Mouse (Mus musculus) kidney, embryonic 14.5 days (tissue): ENCODE measurements around the gene Akap2. TPM values are rescaled to one million over a fixed set of nuclear protein-coding genes. Genes with fewer than 3 reads are reported as not detected.

Source experiments
- ATAC-seq: fragments of 200-750 bp; cut with Nextera tagmentation; 2 replicates; pipeline ENCODE4 v1.8.0; 2017; ENCODE audit warnings: moderate number of reproducible peaks, mild to moderate bottlenecking, moderate TSS enrichment, moderate library complexity; ENCODE audit not compliant: low FRiP score, low TSS enrichment
- H3K27ac ChIP-seq: fragments of 300-500 bp; sonication (generic); 2 replicates; pipeline ENCODE4 v1.5.1; 2014; ENCODE audit warnings: low read depth, mild to moderate bottlenecking, low read length, moderate library complexity, mixed read lengths
- H3K27me3 ChIP-seq: fragments of 300-500 bp; sonication (generic); 2 replicates; pipeline ENCODE4 v1.6.1; 2014; ENCODE audit warnings: mild to moderate bottlenecking, low read length; ENCODE audit not compliant: control insufficient read depth, insufficient read depth
- H3K36me3 ChIP-seq: fragments of 300-500 bp; sonication (generic); 2 replicates; pipeline ENCODE4 v1.6.1; 2014; ENCODE audit warnings: low read length, mixed read lengths; ENCODE audit not compliant: control insufficient read depth, insufficient read depth
- H3K4me1 ChIP-seq: fragments of 300-500 bp; sonication (generic); 2 replicates; pipeline ENCODE4 v1.6.1; 2014; ENCODE audit warnings: low read length, mixed read lengths; ENCODE audit not compliant: control insufficient read depth, insufficient read depth
- H3K4me2 ChIP-seq: fragments of 300-500 bp; sonication (generic); replicated peaks from 2 replicates; pipeline ENCODE4 v1.6.1; 2014; ENCODE audit warnings: low read depth, mild to moderate bottlenecking, low read length
- H3K4me3 ChIP-seq: fragments of 300-500 bp; sonication (generic); 2 replicates; pipeline ENCODE4 v1.5.1; 2014; ENCODE audit warnings: mild to moderate bottlenecking, low read length
- H3K9ac ChIP-seq: fragments of 300-500 bp; sonication (generic); 2 replicates; pipeline ENCODE4 v1.6.1; 2014; ENCODE audit warnings: low read depth, mild to moderate bottlenecking, low read length, moderate library complexity
- H3K9me3 ChIP-seq: fragments of 300-500 bp; sonication (generic); 2 replicates; pipeline ENCODE4 v1.6.1; 2016; ENCODE audit warnings: low read length; ENCODE audit not compliant: control insufficient read depth
- WGBS: fragments of 180-500 bp; shearing (Covaris S2); extraction: QIAGEN DNeasy Blood & Tissue Kit; methylation state at CpG from one replicate; pipeline ENCODE4 v1.1.7; 2014; 5-methylcytosine and 5-hydroxymethylcytosine counted together
- polyA plus RNA-seq: library from polyadenylated mRNA; unstranded; fragments of >200 nt; fragmentation: Nextera tagmentation; extraction: Ambion mirVana; gene quantifications from 2 replicates; pipeline ENCODE4 v1.2.1, GENCODE M21; 2014

Akap2 gene
- polyA plus RNA-seq, 1 experiment from 2014 or later, result 24.0 TPM

DNA sequence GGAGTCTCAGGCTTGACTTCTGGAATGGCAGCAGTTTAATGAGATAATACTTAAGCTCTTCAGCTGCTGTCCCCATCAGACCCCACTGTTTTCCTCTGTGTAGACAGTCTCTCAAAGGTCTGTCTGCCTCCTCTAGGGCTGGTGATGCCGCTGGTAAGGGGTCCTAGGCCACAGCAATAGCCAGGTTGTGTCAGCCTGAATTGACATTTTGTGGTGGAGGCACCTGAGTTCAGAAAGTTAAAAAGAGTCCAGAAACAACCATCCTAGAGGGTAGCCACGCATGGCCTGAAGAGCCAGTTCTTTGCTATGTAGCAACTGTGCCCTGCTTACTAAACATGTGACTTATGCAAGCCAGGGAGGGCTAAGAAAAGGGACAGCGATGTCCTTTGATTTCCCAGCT is 130.2 kb downstream of the Akap2 start:
- peak overlapping the region; percentile 18; the same call in 1 of the 2 replicates for H3K4me3 ChIP-seq
- 0 out of 2 replicates have a peak, but pooled peaks cover 3% of the 10 kb centered on the region for H3K36me3 ChIP-seq
- no peaks in the 10 kb centered on the region for H3K27me3 ChIP-seq
- 84% methylated on average over 3 of the region's 3 CpGs for WGBS
- ATAC-seq, result no peak
- H3K27ac ChIP-seq, result peak overlapping the region; percentile 90
- peaks cover 37% of the 10 kb centered on the region for H3K4me1 ChIP-seq
- peak overlapping the region; percentile 43 for H3K4me2 ChIP-seq
- no peaks in the 10 kb centered on the region for H3K9me3 ChIP-seq
- H3K9ac ChIP-seq, result peak overlapping the region; percentile 68; the same call in 1 of the 2 replicates

DNA sequence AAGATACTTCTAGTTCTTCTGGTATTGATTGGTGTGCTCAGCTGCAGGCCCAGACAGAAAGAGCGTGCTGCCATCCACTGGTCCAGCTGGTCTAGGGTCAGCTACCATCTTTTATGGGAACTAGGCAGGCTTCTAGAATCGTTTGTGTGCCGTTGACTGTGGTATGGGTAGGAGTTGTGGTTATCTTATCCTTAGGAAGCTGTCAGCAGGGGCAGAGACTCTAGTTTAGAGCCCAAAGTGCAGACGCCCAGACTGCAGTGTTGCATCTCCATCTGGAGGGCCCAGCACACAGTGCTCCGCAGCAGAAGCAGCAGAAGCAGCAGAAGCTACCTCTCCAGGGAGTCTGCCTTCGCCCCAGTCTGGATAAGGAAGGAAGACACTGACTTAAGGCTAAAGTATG is 132.0 kb downstream of the Akap2 start:
- no peak overlapping the region for H3K27ac ChIP-seq
- no peak for ATAC-seq
- no peaks in the 10 kb centered on the region for H3K9me3 ChIP-seq
- no peak overlapping the region for H3K9ac ChIP-seq
- peaks cover 38% of the 10 kb centered on the region for H3K4me1 ChIP-seq
- H3K27me3 ChIP-seq, result no peaks in the 10 kb centered on the region
- H3K36me3 ChIP-seq, result peaks cover 6% of the 10 kb centered on the region; the same call in 1 of the 2 replicates
- WGBS, result 75% methylated on average over 6 of the region's 6 CpGs
- no peak overlapping the region for H3K4me2 ChIP-seq
- H3K4me3 ChIP-seq, result no peak overlapping the region

DNA sequence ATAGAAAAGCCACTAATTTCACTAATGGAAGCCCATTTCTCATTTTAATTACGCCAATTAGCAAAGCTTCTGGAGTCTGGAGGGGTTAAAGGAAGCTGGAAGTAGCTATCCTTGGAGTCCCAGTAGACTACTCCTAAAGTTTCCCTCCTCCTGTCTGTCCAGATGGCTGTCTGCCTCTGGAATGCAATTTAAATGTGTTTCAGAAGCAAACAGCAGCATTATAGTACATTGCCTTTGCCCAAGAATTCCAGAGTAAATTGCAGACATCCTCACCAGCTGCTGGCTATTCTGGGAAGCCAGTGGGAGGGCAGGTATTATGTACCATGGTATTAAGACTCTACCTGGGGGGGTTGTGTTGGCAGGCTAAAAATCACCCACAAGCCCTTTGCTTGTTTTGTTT is 134.3 kb downstream of the Akap2 start:
- no peak overlapping the region for H3K27ac ChIP-seq
- no peak for ATAC-seq
- 93% methylated on average over 1 of the region's 1 CpGs for WGBS

DNA sequence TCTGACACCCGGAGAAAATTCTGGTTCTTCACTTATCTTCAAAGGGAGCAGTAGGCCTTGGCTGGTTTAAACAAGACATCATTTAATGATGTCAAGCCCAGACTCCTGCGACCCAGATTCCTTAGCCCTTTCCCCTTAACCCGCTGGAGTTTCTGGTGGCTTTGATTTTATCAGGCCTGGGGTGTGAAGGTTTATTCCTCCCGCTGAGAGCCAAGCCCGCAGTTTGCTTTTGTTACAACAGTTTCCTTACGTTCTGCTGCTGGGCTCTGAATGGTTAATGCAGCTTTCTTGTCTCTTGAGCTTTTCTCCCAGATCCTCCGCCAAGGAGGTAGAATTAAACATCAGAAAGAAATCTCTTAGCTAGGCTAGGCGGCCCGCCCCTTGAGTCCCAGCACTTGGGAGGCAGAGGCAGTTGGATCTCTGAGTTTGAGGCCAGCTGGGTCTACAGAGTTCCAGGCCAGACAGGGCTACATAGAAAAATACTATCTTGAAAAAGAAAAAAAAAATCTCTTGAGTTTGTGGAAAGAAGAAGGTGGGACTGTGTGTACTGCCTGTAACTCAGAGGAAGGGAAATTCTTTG is 135.1 kb downstream of the Akap2 start:
- Histone ChIP-seq H3K27me3 (no peaks in the 10 kb centered on the region), H3K9me3 (0 out of 2 replicates have a peak, but pooled peaks cover 2% of the 10 kb centered on the region), H3K4me1 (peaks cover 17% of the 10 kb centered on the region), H3K36me3 (peaks cover 37% of the 10 kb centered on the region), H3K27ac (no peak overlapping the region), H3K4me2 (no peak overlapping the region), H3K4me3 (no peak overlapping the region), H3K9ac (no peak overlapping the region)
- no peak for ATAC-seq
- WGBS, result 32% methylated on average over 9 of the region's 9 CpGs

More for the DNA sequence above, 134.3 kb downstream of the Akap2 start:
- Histone ChIP-seq H3K4me2 (no peak overlapping the region), H3K27me3 (no peaks in the 10 kb centered on the region), H3K4me3 (no peak overlapping the region), H3K9ac (no peak overlapping the region), H3K36me3 (peaks cover 28% of the 10 kb centered on the region), H3K9me3 (no peaks in the 10 kb centered on the region), H3K4me1 (peaks cover 25% of the 10 kb centered on the region)

DNA sequence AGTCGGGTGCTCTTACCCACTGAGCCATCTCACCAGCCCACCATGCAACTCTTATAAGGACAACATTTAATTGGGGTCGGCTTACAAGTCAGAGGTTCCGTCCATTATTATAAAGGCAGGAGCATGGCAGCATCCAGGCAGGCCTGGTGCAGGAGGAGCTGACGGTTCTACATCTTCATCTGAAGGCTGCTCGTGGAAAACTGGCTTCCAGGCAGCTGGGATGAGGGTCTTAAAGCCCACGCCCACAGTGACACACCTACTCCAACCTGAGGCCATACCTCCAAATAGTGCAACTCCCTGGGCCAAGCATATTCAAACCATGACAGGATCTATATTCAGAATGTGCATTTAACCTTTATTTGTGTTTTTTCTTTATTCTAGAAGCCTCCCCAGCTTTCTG is 136.7 kb downstream of the Akap2 start:
- WGBS, result 85% methylated on average over 6 of the region's 6 CpGs
- H3K27me3 ChIP-seq, result no peaks in the 10 kb centered on the region
- no peak for ATAC-seq
- no peak overlapping the region for H3K4me3 ChIP-seq
- H3K36me3 ChIP-seq, result peaks cover 40% of the 10 kb centered on the region
- H3K4me1 ChIP-seq, result peaks cover 12% of the 10 kb centered on the region
- H3K4me2 ChIP-seq, result no peak overlapping the region
- H3K9me3 ChIP-seq, result 0 out of 2 replicates have a peak, but pooled peaks cover 2% of the 10 kb centered on the region
- no peak overlapping the region for H3K9ac ChIP-seq
- no peak overlapping the region for H3K27ac ChIP-seq

DNA sequence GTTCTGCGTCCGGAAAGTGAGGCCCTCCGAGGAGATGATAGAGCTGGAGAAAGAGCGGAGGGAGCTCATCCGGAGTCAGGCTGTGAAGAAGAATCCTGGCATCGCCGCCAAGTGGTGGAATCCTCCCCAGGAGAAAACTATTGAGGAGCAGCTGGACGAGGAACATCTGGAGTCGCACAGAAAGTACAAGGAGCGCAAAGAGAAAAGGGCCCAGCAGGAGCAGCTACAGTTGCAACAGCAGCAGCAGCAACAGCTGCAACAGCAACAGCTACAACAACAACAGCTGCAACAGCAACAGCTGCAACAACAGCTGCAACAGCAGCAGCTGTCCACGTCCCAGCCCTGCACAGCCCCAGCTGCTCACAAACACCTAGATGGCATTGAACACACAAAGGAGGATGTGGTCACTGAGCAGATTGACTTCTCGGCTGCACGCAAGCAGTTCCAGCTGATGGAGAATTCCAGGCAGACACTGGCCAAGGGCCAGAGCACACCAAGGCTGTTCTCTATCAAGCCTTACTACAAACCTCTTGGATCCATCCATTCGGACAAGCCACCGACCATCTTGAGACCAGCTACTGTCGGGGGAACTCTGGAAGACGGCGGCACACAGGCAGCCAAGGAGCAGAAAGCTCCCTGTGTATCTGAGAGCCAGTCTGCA is 138.0 kb downstream of the Akap2 start:
- no peak for ATAC-seq
- WGBS, result 84% methylated on average over 18 of the region's 18 CpGs
- H3K36me3 ChIP-seq, result peaks cover 37% of the 10 kb centered on the region

DNA sequence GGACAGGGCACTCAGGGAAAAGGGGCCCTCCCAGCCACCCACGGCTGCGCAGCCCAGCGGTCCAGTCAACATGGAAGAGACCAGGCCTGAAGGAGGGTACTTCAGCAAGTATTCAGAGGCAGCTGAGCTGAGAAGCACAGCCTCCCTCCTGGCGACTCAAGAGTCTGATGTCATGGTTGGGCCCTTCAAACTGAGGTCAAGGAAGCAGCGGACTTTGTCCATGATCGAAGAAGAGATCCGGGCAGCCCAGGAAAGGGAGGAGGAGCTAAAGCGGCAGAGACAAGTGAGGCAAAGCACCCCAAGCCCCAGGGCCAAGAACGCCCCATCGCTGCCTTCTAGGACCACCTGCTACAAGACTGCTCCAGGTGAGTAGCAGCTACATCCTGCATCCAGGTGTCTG is 139.2 kb downstream of the Akap2 start:
- Histone ChIP-seq H3K36me3 (peaks cover 37% of the 10 kb centered on the region), H3K27me3 (no peaks in the 10 kb centered on the region), H3K9me3 (0 out of 2 replicates have a peak, but pooled peaks cover 2% of the 10 kb centered on the region), H3K9ac (no peak overlapping the region), H3K27ac (no peak overlapping the region), H3K4me2 (no peak overlapping the region), H3K4me3 (no peak overlapping the region), H3K4me1 (peaks cover 7% of the 10 kb centered on the region)
- ATAC-seq, result no peak
- 94% methylated on average over 10 of the region's 10 CpGs for WGBS

More for the DNA sequence above, 138.0 kb downstream of the Akap2 start:
- H3K4me2 ChIP-seq, result no peak overlapping the region
- peaks cover 12% of the 10 kb centered on the region for H3K4me1 ChIP-seq
- H3K4me3 ChIP-seq, result no peak overlapping the region
- no peak overlapping the region for H3K27ac ChIP-seq
- H3K9me3 ChIP-seq, result 0 out of 2 replicates have a peak, but pooled peaks cover 2% of the 10 kb centered on the region
- H3K27me3 ChIP-seq, result no peaks in the 10 kb centered on the region
- no peak overlapping the region for H3K9ac ChIP-seq

DNA sequence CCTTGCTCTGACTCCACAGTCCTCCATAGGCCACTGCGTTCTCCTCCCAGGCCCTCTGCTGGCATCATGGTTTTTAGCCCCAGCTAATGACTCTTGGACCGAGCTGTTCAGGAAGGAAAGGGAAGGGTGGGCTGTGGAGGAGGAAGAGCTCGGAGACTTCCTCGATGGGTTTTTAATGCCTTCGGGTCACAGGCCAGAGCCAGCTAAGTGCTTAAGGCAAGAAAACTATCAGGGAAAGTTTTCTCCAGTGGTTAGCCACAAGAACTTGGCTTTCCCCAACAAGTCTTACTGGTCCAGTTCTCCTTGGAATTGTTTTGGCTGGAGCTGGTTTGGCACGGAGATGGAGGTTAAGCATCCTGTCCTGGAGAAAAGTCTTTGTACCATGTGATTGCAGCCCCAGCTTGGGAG is 142.8 kb downstream of the Akap2 start:
- Histone ChIP-seq H3K4me2 (no peak overlapping the region), H3K4me1 (peaks cover 11% of the 10 kb centered on the region), H3K27ac (no peak overlapping the region), H3K27me3 (no peaks in the 10 kb centered on the region), H3K9ac (no peak overlapping the region), H3K9me3 (0 out of 2 replicates have a peak, but pooled peaks cover 2% of the 10 kb centered on the region), H3K36me3 (peaks cover 27% of the 10 kb centered on the region), H3K4me3 (no peak overlapping the region)
- ATAC-seq, result no peak
- 62% methylated on average over 6 of the region's 6 CpGs for WGBS

DNA sequence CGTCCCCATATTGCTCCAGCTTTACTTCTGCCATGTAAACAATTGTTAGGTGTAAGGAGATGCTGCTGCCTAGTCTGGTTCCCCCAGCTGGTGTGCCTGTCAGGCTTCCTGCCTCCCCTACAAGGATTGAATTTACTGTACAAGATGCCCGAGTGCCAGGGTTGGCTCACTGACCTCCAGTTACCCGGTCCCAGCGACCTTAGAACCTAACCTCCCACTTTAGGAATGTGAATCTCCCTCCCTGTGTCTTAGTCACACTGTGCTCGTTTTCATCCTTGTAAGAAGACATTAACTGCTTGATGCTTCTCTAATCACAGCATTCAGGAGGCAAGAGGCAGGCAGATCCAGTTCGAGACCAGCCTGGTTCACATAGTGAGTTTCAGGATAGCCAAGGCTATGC is 143.7 kb downstream of the Akap2 start:
- ATAC-seq, result peak; percentile 44; the same call in 1 of the 2 replicates
- H3K9me3 ChIP-seq, result 0 out of 2 replicates have a peak, but pooled peaks cover 2% of the 10 kb centered on the region
- H3K27me3 ChIP-seq, result no peaks in the 10 kb centered on the region
- 33% methylated on average over 6 of the region's 6 CpGs for WGBS
- no peak overlapping the region for H3K4me3 ChIP-seq
- H3K27ac ChIP-seq, result no peak overlapping the region
- no peak overlapping the region for H3K9ac ChIP-seq
- H3K4me1 ChIP-seq, result peaks cover 13% of the 10 kb centered on the region
- H3K4me2 ChIP-seq, result no peak overlapping the region
- peaks cover 17% of the 10 kb centered on the region for H3K36me3 ChIP-seq
